Comparison of ENCODE assay signal across 10 mouse cellular contexts in genomic region chr8:15601531-15601930, GRCm38 (mm10).
DNase-seq lines count a peak whose midpoint lies in the region; ATAC-seq lines count a peak whose summit lies in the region.
"Had no signal": no experiment of that assay in that cellular context is flagged by ENCODE, and none has a peak within 500 bp of the region (broad histone marks: within the 10 kb centered on the region; RNA-seq: fewer than 3 reads in every experiment).

No protein-coding gene starts in this region.

- H3K4me1 ChIP-seq in hindbrain, embryonic 14.5 days (replicated peaks; ENCODE audit: control insufficient read depth, insufficient read depth, low read length): no peaks in the 10 kb centered on the region
- H3K4me1 ChIP-seq: neural tube, embryonic 15.5 days; stomach, embryonic 15.5 days had no signal

- no peak overlapping the region for H3K4me2 ChIP-seq in hindbrain, embryonic 14.5 days (replicated peaks)
- H3K4me2 ChIP-seq: neural tube, embryonic 15.5 days; stomach, embryonic 15.5 days had no signal

- no peak overlapping the region for H3K9ac ChIP-seq in hindbrain, embryonic 14.5 days
- H3K9ac ChIP-seq: neural tube, embryonic 15.5 days; stomach, embryonic 15.5 days had no signal

- no peak for DNase-seq in frontal cortex, postnatal 25 days (ENCODE audit: low spot score in 2 of 2)
- DNase-seq in lung, postnatal 10 days: peak; percentile 29
- DNase-seq in lung, adult 18-20 months: no peak
- peak; percentile 34 for DNase-seq in adrenal gland, adult 2 months
- peak; percentile 19 for DNase-seq in kidney, postnatal 14 days
- DNase-seq in hindbrain, embryonic 14.5 days (ENCODE audit: low spot score): no peak
- no peak for DNase-seq in MN1 (ENCODE audit: low spot score)

- H3K9me3 ChIP-seq in hindbrain, embryonic 14.5 days (ENCODE audit: control insufficient read depth, low read length): no peaks in the 10 kb centered on the region
- H3K9me3 ChIP-seq: neural tube, embryonic 15.5 days; stomach, embryonic 15.5 days had no signal

- H3K4me3 ChIP-seq in hindbrain, embryonic 14.5 days (replicated peaks; ENCODE audit: low read length): no peak overlapping the region
- H3K4me3 ChIP-seq: neural tube, embryonic 15.5 days; stomach, embryonic 15.5 days had no signal

- H3K27ac ChIP-seq in hindbrain, embryonic 14.5 days: no peak overlapping the region
- H3K27ac ChIP-seq: neural tube, embryonic 15.5 days; stomach, embryonic 15.5 days had no signal

- peak; percentile 62; the same call in 1 of the 2 replicates for ATAC-seq in frontal cortex, adult (ENCODE audit: low TSS enrichment)
- ATAC-seq in hindbrain, embryonic 14.5 days (ENCODE audit: low FRiP score): no peak

- no peaks in the 10 kb centered on the region for H3K27me3 ChIP-seq in hindbrain, embryonic 14.5 days (ENCODE audit: control insufficient read depth, insufficient read depth, low read length)
- H3K27me3 ChIP-seq: neural tube, embryonic 15.5 days; stomach, embryonic 15.5 days had no signal

- H3K36me3 ChIP-seq in hindbrain, embryonic 14.5 days (replicated peaks; ENCODE audit: control insufficient read depth, insufficient read depth): no peaks in the 10 kb centered on the region
- H3K36me3 ChIP-seq: neural tube, embryonic 15.5 days; stomach, embryonic 15.5 days had no signal

- WGBS in hindbrain, embryonic 14.5 days: 77% methylated on average over 4 of the region's 4 CpGs

Comparison
In these comparisons a context has a peak if more than half of its experiments do, and no peak if none do; other contexts are left out.
1. DNase-seq: peak in lung, postnatal 10 days (single experiment), adrenal gland, adult 2 months (single experiment) and kidney, postnatal 14 days (single experiment); none in frontal cortex, postnatal 25 days (0 of 2), lung, adult 18-20 months (0 of 2), hindbrain, embryonic 14.5 days (single experiment) and MN1 (single experiment).